Mouse (Mus musculus) granulocyte monocyte progenitor cell, adult 5-6 weeks (primary cell): ENCODE measurements around the gene Olfr105-ps. TPM values are rescaled to one million over a fixed set of nuclear protein-coding genes. Genes with fewer than 3 reads are reported as not detected.

Experiments
- ATAC-seq: replicated peaks from 2 replicates; pipeline ENCODE4 v1.8.0; 2016; ENCODE audit warnings: mild to moderate bottlenecking, moderate TSS enrichment, inconsistent platforms; ENCODE audit not compliant: poor library complexity, severe bottlenecking
- total RNA-seq, 2 experiments: library from RNA; stranded (forward) in 1 of 2; stranded (reverse) in 1 of 2; fragments of 200-712, 200-1000 nt in 1 of 2; fragments of >200 nt in 1 of 2; fragmentation: Nextera tagmentation in 1 of 2; gene quantifications; 2 replicates each; pipeline ENCODE4 v1.2.3; 2014 to 2017

Gene Olfr105-ps
- not detected in 2 replicates for total RNA-seq (2014; fragmentation: Nextera tagmentation)
- total RNA-seq (2017) = not detected in 2 replicates

GRCm38 (mm10) chr17:37378733-37379132, at the start of gene Olfr105-ps:
Olfr105-ps (plus strand) TSS chr17:37379033.
- no peak for ATAC-seq

GRCm38 (mm10) chr17:37339598-37339997, 39.2 kb upstream of the Olfr105-ps start, which contains the start of gene Olfr103:
Olfr103 (minus strand) TSS chr17:37339698.
- no peak for ATAC-seq

GRCm38 (mm10) chr17:37359282-37359681, 19.6 kb upstream of the Olfr105-ps start, which contains the start of gene Olfr104-ps:
Olfr104-ps (plus strand) TSS chr17:37359582.
- no peak for ATAC-seq

- ATAC-seq = no peak
These were observed 11.3 kb downstream of the Olfr105-ps start, which contains the start of gene Olfr106-ps for GRCm38 (mm10) chr17:37390093-37390492. Olfr106-ps (plus strand) TSS chr17:37390393.

GRCm38 (mm10) chr17:37398926-37399325, 20.1 kb downstream of the Olfr105-ps start, which contains the start of gene Olfr107:
Olfr107 (plus strand) TSS chr17:37399226.
- ATAC-seq = no peak

GRCm38 (mm10) chr17:37413380-37413779, 34.5 kb downstream of the Olfr105-ps start:
- no peak for ATAC-seq

Other genes with a start within 250 kb of the Olfr105-ps start
- gene Olfr93, start 217.5 kb upstream of the Olfr105-ps start, total RNA-seq (2014; fragmentation: Nextera tagmentation) = not detected in 2 replicates
- gene Olfr93, start 217.5 kb upstream of the Olfr105-ps start, total RNA-seq (2017) = not detected in 2 replicates
- not detected in 2 replicates for gene Ubd, start 185.1 kb upstream of the Olfr105-ps start, total RNA-seq (2014; fragmentation: Nextera tagmentation)
- gene Ubd, start 185.1 kb upstream of the Olfr105-ps start, total RNA-seq (2017) = not detected in 2 replicates
- gene Olfr94, start 178.0 kb upstream of the Olfr105-ps start, total RNA-seq (2014; fragmentation: Nextera tagmentation) = not detected in 2 replicates
- not detected in 2 replicates for gene Olfr94, start 178.0 kb upstream of the Olfr105-ps start, total RNA-seq (2017)
- gene Olfr95, start 165.9 kb upstream of the Olfr105-ps start, total RNA-seq (2014; fragmentation: Nextera tagmentation) = not detected in 2 replicates
- gene Olfr95, start 165.9 kb upstream of the Olfr105-ps start, total RNA-seq (2017) = not detected in 2 replicates
- not detected in 2 replicates for gene Olfr96, start 158.9 kb upstream of the Olfr105-ps start, total RNA-seq (2014; fragmentation: Nextera tagmentation)
- not detected in 2 replicates for gene Olfr96, start 158.9 kb upstream of the Olfr105-ps start, total RNA-seq (2017)
- gene Olfr97, start 141.7 kb upstream of the Olfr105-ps start, total RNA-seq (2014; fragmentation: Nextera tagmentation) = not detected in 2 replicates
- gene Olfr97, start 141.7 kb upstream of the Olfr105-ps start, total RNA-seq (2017) = not detected in 2 replicates
- not detected in 2 replicates for gene Olfr98, start 115.3 kb upstream of the Olfr105-ps start, total RNA-seq (2014; fragmentation: Nextera tagmentation)
- not detected in 2 replicates for gene Olfr98, start 115.3 kb upstream of the Olfr105-ps start, total RNA-seq (2017)
- gene H2-M3, start 108.8 kb upstream of the Olfr105-ps start, total RNA-seq (2014; fragmentation: Nextera tagmentation) = 7.3 and 9.4 TPM in 2 replicates
- 16.9 and 23.6 TPM in 2 replicates for gene H2-M3, start 108.8 kb upstream of the Olfr105-ps start, total RNA-seq (2017)
- gene Olfr99, start 95.6 kb upstream of the Olfr105-ps start, total RNA-seq (2014; fragmentation: Nextera tagmentation) = not detected in 2 replicates
- gene Olfr99, start 95.6 kb upstream of the Olfr105-ps start, total RNA-seq (2017) = not detected in 2 replicates
- gene Olfr101, start 74.7 kb upstream of the Olfr105-ps start, total RNA-seq (2014; fragmentation: Nextera tagmentation) = not detected in 2 replicates
- gene Olfr101, start 74.7 kb upstream of the Olfr105-ps start, total RNA-seq (2017) = not detected in 2 replicates
- gene Olfr102, start 62.0 kb upstream of the Olfr105-ps start, total RNA-seq (2014; fragmentation: Nextera tagmentation) = not detected in 2 replicates
- gene Olfr102, start 62.0 kb upstream of the Olfr105-ps start, total RNA-seq (2017) = not detected in 2 replicates
- not detected in 2 replicates for gene Olfr103, start 39.3 kb upstream of the Olfr105-ps start, total RNA-seq (2014; fragmentation: Nextera tagmentation)
- gene Olfr103, start 39.3 kb upstream of the Olfr105-ps start, total RNA-seq (2017) = not detected in 2 replicates
- not detected in 2 replicates for gene Olfr104-ps, start 19.5 kb upstream of the Olfr105-ps start, total RNA-seq (2014; fragmentation: Nextera tagmentation)
- not detected in 2 replicates for gene Olfr104-ps, start 19.5 kb upstream of the Olfr105-ps start, total RNA-seq (2017)
- gene Olfr106-ps, start 11.4 kb downstream of the Olfr105-ps start, total RNA-seq (2014; fragmentation: Nextera tagmentation) = not detected in 2 replicates
- not detected in 2 replicates for gene Olfr106-ps, start 11.4 kb downstream of the Olfr105-ps start, total RNA-seq (2017)
- not detected in 2 replicates for gene Olfr107, start 20.2 kb downstream of the Olfr105-ps start, total RNA-seq (2014; fragmentation: Nextera tagmentation)
- not detected in 2 replicates for gene Olfr107, start 20.2 kb downstream of the Olfr105-ps start, total RNA-seq (2017)
- gene Olfr108, start 66.4 kb downstream of the Olfr105-ps start, total RNA-seq (2014; fragmentation: Nextera tagmentation) = not detected in 2 replicates
- gene Olfr108, start 66.4 kb downstream of the Olfr105-ps start, total RNA-seq (2017) = not detected in 2 replicates
- gene Olfr109, start 79.9 kb downstream of the Olfr105-ps start, total RNA-seq (2014; fragmentation: Nextera tagmentation) = not detected in 2 replicates
- gene Olfr109, start 79.9 kb downstream of the Olfr105-ps start, total RNA-seq (2017) = not detected in 2 replicates
- gene H2-M2, start 104.5 kb downstream of the Olfr105-ps start, total RNA-seq (2014; fragmentation: Nextera tagmentation) = not detected in 2 replicates
- not detected in 2 replicates for gene H2-M2, start 104.5 kb downstream of the Olfr105-ps start, total RNA-seq (2017)
- not detected in 2 replicates for gene Olfr110, start 113.4 kb downstream of the Olfr105-ps start, total RNA-seq (2014; fragmentation: Nextera tagmentation)
- not detected in 2 replicates for gene Olfr110, start 113.4 kb downstream of the Olfr105-ps start, total RNA-seq (2017)
- not detected in 2 replicates for gene Olfr111, start 129.0 kb downstream of the Olfr105-ps start, total RNA-seq (2014; fragmentation: Nextera tagmentation)
- not detected in 2 replicates for gene Olfr111, start 129.0 kb downstream of the Olfr105-ps start, total RNA-seq (2017)
- gene Olfr112, start 190.4 kb downstream of the Olfr105-ps start, total RNA-seq (2014; fragmentation: Nextera tagmentation) = not detected in 2 replicates
- not detected in 2 replicates for gene Olfr112, start 190.4 kb downstream of the Olfr105-ps start, total RNA-seq (2017)
- gene Olfr113, start 198.6 kb downstream of the Olfr105-ps start, total RNA-seq (2014; fragmentation: Nextera tagmentation) = not detected in 2 replicates
- gene Olfr113, start 198.6 kb downstream of the Olfr105-ps start, total RNA-seq (2017) = not detected in 2 replicates
- gene Olfr114, start 213.7 kb downstream of the Olfr105-ps start, total RNA-seq (2014; fragmentation: Nextera tagmentation) = not detected in 2 replicates
- gene Olfr114, start 213.7 kb downstream of the Olfr105-ps start, total RNA-seq (2017) = not detected in 2 replicates
- not detected in 2 replicates for gene Olfr115, start 248.1 kb downstream of the Olfr105-ps start, total RNA-seq (2014; fragmentation: Nextera tagmentation)
- gene Olfr115, start 248.1 kb downstream of the Olfr105-ps start, total RNA-seq (2017) = not detected in 2 replicates
- gene Olfr116, start 248.2 kb downstream of the Olfr105-ps start, total RNA-seq (2014; fragmentation: Nextera tagmentation) = not detected in 2 replicates
- not detected in 2 replicates for gene Olfr116, start 248.2 kb downstream of the Olfr105-ps start, total RNA-seq (2017)